Mouse (Mus musculus): Measurements from ENCODE around the gene Tk1.
"Not testable (repeated sequence)": the region's sequence is repeated elsewhere in the genome, so short reads cannot be mapped to it uniquely, and the experiment has no call there.

Tk1 gene

GRCm38 (mm10) chr11:117823411-117823810, 2.5 kb downstream of the Tk1 start:
- DNase-seq (ENCODE audit: low spot score in 2 of 2): no peak

DNA sequence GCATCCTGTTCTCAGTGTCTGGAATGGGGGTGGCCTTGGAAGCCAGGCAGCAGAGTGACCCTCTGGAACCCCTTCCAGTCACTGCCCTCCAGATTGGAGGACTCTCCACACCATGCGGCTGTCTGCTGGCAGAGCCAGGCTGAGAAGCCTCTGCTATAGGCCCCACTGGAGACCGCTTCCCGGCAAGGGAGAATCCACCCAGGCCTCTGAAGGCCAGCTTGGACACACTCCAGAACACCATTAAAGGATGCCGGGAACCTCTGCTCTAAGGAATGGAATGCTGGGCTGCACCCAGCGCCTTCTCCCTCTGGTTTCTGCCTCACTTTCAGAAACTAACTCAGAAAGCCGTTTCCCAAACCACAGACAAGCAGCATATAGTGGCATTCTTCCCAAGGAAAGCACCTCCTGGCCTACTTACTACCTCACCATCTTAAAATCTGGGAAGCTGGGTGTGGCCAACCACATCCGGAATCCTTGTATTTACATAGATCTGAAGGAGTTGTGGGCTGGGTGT, 3.1 kb downstream of the Tk1 start:
- no peak for DNase-seq (ENCODE audit: low spot score in 2 of 2)

DNA sequence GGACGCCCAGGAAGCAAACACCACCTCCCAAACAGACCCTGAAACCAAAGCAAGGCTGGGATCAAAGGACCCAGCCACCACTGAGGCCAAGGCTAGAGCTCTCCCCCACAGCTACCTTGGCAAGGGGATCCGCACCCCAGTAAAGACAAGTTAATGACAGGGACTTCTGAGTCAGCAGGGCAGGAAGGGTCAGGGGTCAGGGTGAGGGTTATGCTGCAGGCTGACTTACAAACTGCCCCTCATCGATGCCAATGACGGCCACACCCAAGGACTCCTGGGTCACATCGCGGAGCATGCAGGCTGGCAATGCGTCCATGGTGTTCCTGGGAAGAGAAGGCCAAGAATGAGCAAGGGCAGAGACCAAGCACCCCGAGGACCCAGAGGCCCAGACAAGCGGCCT, 4.0 kb downstream of the Tk1 start:
- no peak for DNase-seq (ENCODE audit: low spot score in 2 of 2)

GRCm38 (mm10) chr11:117820173-117820572, 5.7 kb downstream of the Tk1 start:
- DNase-seq (ENCODE audit: low spot score in 2 of 2): no peak

DNA sequence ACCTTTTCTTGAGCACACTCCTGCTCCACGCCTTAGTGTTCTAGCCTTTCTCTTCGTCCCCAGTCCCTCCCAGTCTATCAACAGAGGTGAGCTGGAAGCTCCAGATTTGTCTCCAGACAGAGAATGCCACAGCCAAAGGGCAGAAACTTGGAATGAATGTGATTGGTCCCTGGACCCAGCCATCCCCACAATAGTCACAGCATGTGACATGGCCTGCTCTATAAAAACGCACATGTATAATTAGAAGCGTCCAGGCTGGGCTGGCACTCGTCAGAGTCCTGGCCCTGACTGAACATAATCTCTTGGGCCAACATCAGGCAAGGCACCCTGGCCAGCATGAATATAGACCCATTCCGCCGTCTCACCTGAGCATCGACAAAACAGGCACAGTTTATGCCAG, 6.8 kb downstream of the Tk1 start:
- DNase-seq (ENCODE audit: low spot score in 2 of 2): no peak

GRCm38 (mm10) chr11:117816389-117816996, 9.4 kb downstream of the Tk1 start:
- no peak for DNase-seq (ENCODE audit: low spot score in 2 of 2)

DNA sequence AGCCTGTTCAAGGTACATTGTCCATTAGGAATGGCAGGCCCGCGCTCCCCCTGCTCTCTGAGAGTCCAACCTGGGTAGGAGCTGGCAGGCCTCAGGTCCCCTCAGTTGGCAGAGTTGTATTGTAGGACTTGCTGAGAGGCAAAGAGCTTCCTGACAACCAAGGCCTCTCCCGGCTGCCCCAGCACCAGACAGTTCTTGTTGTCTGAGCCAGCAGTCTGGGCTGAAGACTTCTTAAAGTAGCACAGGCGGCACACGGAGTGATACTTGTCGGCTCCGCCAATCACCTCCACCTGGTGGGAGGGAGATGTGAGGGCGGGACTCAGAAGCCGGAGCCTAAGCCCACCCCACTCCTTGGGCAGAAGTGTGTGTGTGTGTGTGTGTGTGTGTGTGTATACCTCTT, 10.0 kb downstream of the Tk1 start:
- DNase-seq (ENCODE audit: low spot score in 2 of 2): not testable (repeated sequence)

GRCm38 (mm10) chr11:117814704-117815366, 11.1 kb downstream of the Tk1 start:
- no peak for DNase-seq (ENCODE audit: low spot score in 2 of 2)

DNA sequence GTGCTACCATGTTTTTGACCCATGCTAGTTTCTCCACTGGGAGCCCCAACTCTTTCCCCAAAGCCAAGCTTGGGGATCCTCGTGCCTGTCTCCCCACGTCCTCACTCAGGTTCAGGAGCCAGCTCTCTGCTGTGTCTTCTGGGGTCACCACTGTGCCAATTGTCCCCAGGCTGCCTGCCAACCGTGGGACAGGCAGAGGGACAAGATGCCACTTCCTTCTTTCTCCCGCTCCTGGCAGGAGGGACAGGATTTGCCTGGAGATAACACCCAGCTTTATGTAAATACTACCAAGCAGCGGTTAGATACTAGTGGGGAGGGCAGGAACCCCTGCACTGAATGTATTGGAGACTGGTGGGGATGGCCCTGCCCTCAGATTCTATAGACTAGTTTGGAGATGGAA, 12.0 kb downstream of the Tk1 start:
- DNase-seq (ENCODE audit: low spot score in 2 of 2): no peak

DNA sequence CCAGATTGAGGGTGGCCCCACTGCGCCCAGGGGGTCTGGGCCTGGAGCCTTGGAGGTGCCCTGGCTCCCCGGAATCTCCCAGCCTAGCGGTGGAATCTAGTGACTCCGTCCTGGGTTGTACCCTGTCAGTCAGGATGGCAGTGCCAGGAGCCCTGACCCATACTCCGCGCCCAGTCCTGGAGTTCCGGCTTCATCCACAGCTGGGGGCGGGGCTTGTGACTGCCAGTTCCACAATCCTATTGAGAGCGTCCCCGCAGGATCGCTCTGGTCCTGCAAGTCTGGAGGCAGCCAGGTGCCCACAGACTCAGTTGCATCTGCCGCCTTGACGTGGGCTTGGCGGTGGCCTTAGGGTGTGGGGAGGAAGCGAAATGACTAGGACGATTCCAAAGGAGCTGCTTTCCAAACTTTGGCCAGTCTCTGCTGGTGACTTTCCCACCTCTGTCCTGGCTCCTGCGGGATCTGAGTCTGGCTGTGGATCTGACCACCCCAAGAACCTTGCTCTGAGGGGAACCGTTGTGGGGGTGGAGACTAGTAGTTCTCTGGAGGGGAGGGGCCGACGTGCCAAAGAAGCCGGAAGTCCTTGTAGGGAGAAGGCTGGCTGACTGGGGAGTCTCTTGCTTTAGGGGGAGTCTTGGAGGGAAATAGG, 15.4 kb downstream of the Tk1 start:
- peak; percentile 76 to 77 for DNase-seq (ENCODE audit: low spot score in 2 of 2)

- DNase-seq (ENCODE audit: low spot score in 2 of 2): peak in 1 of 2 experiments; percentile 61
These were observed 16.2 kb downstream of the Tk1 start, which contains the start of the genes Gm20708 and Syngr2 for GRCm38 (mm10) chr11:117809407-117810311. Gm20708 (plus strand) TSS chr11:117809668. Syngr2 (plus strand) TSS chr11:117809668.

GRCm38 (mm10) chr11:117806781-117807180, 19.1 kb downstream of the Tk1 start:
- DNase-seq (ENCODE audit: low spot score in 2 of 2): no peak

- no peak for DNase-seq (ENCODE audit: low spot score in 2 of 2)
These were observed 22.7 kb downstream of the Tk1 start for GRCm38 (mm10) chr11:117803166-117803688.

DNA sequence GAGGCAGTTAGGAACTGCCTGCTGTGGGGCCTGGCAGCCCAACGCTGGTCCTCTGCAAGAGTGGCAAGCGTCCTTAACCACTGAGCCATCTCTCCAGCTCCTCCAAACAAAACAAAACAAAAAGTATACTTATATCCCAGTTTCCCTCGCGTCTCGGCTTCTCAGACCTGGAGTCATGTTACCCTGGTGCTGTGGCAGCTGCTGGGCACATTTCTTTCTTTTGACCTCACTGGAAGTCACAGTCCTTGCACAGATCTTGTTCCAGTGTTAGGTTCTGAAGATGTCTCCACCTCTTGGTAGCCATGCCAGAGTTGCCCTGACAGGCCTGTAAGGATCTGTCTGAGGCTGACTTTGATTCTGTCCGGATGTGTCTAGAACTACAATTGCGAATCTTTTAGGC, 24.2 kb downstream of the Tk1 start:
- DNase-seq (ENCODE audit: low spot score in 2 of 2): no peak

- no peak for DNase-seq (ENCODE audit: low spot score in 2 of 2)
These were observed 25.9 kb downstream of the Tk1 start for GRCm38 (mm10) chr11:117800038-117800437.

GRCm38 (mm10) chr11:117799174-117799573, 26.7 kb downstream of the Tk1 start:
- DNase-seq (ENCODE audit: low spot score in 2 of 2): no peak

- DNase-seq (ENCODE audit: low spot score in 2 of 2): no peak
These were observed 27.7 kb downstream of the Tk1 start for GRCm38 (mm10) chr11:117798160-117798541.

- no peak for DNase-seq (ENCODE audit: low spot score in 2 of 2)
These were observed 28.3 kb downstream of the Tk1 start, which contains the start of gene 6030468B19Rik for GRCm38 (mm10) chr11:117797511-117798159. 6030468B19Rik (plus strand) TSS chr11:117797660.

- DNase-seq (ENCODE audit: low spot score in 2 of 2): no peak
These were observed 28.9 kb downstream of the Tk1 start for GRCm38 (mm10) chr11:117796954-117797353.

DNA sequence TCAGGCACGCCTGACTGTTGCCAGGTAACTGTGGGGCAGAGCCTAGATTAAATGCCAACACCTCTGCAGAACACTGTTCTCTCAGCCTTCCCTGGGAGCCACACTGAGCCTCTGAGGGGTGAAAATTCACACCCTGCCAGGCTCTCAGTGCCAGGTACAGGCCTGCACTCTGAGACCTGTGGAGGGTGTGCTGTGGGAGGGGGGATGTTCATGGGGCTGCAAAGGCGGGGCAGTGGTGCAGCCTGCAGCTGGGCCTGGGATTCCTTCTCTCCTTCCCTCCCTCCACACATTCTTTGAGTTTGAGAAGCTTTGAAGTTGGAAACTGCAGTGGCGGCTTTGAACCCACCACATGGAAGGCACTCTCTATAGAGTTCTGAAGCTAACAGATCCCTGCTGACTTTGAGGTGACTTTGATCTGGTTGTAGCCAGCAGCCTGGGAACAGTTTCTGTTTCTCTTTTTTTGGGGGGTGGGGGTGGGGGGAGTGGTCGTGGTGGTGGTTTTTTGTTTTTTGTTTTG, 31.8 kb downstream of the Tk1 start:
- DNase-seq (ENCODE audit: low spot score in 2 of 2): no peak

Measured in thymus, postnatal 10 days (tissue).